Comparison of ENCODE assay signal across 19 mouse cellular contexts in the genomic region with DNA sequence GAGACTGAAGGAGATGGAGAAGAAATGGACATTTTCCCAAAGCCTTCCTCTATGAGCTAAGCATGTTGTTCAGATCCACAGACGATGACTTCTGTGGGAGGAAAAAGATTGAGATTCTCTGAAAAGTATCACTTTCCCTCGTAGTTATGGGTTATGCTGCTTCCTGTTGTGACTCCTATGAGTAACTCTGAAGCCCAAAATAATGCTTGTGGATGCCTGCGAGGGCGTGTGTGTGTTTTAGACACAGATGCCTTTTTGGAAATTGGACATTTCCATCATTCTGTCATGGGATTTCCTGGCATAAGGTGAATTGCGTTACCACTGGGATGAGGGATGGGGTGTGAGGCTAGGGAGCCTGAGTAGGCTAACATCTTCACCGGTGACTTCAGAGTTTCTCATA.
DNase-seq lines count a peak whose midpoint lies in the region; ATAC-seq lines count a peak whose summit lies in the region.
"Had no signal": no experiment of that assay in that cellular context is flagged by ENCODE, and none has a peak within 500 bp of the region (broad histone marks: within the 10 kb centered on the region; RNA-seq: fewer than 3 reads in every experiment).

No protein-coding gene starts in this region.

- H3K4me1 ChIP-seq in hindbrain, embryonic 16.5 days (ENCODE audit: control insufficient read depth, insufficient read depth, low read depth, low read length) = peaks cover 7% of the 10 kb centered on the region
- H3K4me1 ChIP-seq: embryonic facial prominence, embryonic 10.5 days; embryonic facial prominence, embryonic 12.5 days had no signal

- no peaks in the 10 kb centered on the region for H3K9me3 ChIP-seq in hindbrain, embryonic 16.5 days (ENCODE audit: control insufficient read depth, low read length)
- H3K9me3 ChIP-seq: embryonic facial prominence, embryonic 10.5 days; embryonic facial prominence, embryonic 12.5 days; forebrain, embryonic 13.5 days; forebrain, embryonic 15.5 days had no signal

- ATAC-seq in hindbrain, embryonic 16.5 days = no peak
- ATAC-seq: forebrain, embryonic 13.5 days; forebrain, embryonic 15.5 days had no signal

- H3K4me3 ChIP-seq in hindbrain, embryonic 16.5 days (ENCODE audit: low read length) = no peak overlapping the region
- H3K4me3 ChIP-seq: embryonic facial prominence, embryonic 10.5 days; embryonic facial prominence, embryonic 12.5 days; forebrain, embryonic 13.5 days; forebrain, embryonic 15.5 days had no signal

- no peaks in the 10 kb centered on the region for H3K27me3 ChIP-seq in hindbrain, embryonic 16.5 days (replicated peaks; ENCODE audit: control insufficient read depth, insufficient read depth, low read length)
- H3K27me3 ChIP-seq: embryonic facial prominence, embryonic 12.5 days; forebrain, embryonic 13.5 days; forebrain, embryonic 15.5 days had no signal

- H3K4me2 ChIP-seq in hindbrain, embryonic 16.5 days (ENCODE audit: low read length) = no peak overlapping the region
- H3K4me2 ChIP-seq: embryonic facial prominence, embryonic 12.5 days; forebrain, embryonic 13.5 days; forebrain, embryonic 15.5 days had no signal

- no peak overlapping the region for H3K27ac ChIP-seq in hindbrain, embryonic 16.5 days (ENCODE audit: low read depth, low read length)
- H3K27ac ChIP-seq: embryonic facial prominence, embryonic 10.5 days; embryonic facial prominence, embryonic 12.5 days; forebrain, embryonic 13.5 days; forebrain, embryonic 15.5 days had no signal

- peak; percentile 12 to 24 for DNase-seq in left cerebral cortex, adult 18-20 months (ENCODE audit: low spot score in 2 of 2)
- DNase-seq in left cerebral cortex, adult 11 months (ENCODE audit: low spot score) = no peak
- peak; percentile 21 to 27 for DNase-seq in right cerebral cortex, adult 2 months (ENCODE audit: low spot score in 2 of 2)
- no peak for DNase-seq in right cerebral cortex, postnatal 25 days
- DNase-seq in brain, adult 2 months (ENCODE audit: low read depth, low spot score) = peak; percentile 74
- DNase-seq in telencephalon, adult 2 months (ENCODE audit: low read depth, low spot score) = peak; percentile 58
- DNase-seq: adrenal gland, adult 2 months; adrenal gland, postnatal 10 days; adrenal gland, postnatal 25 days; cerebellum, adult 11-12 months; cerebellum, adult 2 months; cerebellum, adult 9-10 months; cerebellum, postnatal 10 days; cerebellum, postnatal 25 days had no signal

- H3K36me3 ChIP-seq in hindbrain, embryonic 16.5 days (ENCODE audit: control insufficient read depth, insufficient read depth, low read length) = no peaks in the 10 kb centered on the region
- H3K36me3 ChIP-seq: embryonic facial prominence, embryonic 10.5 days; embryonic facial prominence, embryonic 12.5 days; forebrain, embryonic 15.5 days had no signal

- WGBS in hindbrain, embryonic 16.5 days = 88% methylated on average over 6 of the region's 6 CpGs

- H3K9ac ChIP-seq in hindbrain, embryonic 16.5 days (ENCODE audit: low read depth, low read length) = no peak overlapping the region
- H3K9ac ChIP-seq: embryonic facial prominence, embryonic 12.5 days; forebrain, embryonic 13.5 days; forebrain, embryonic 15.5 days had no signal

Comparison
In these comparisons a context has a peak if more than half of its experiments do, and no peak if none do; other contexts are left out.
1. DNase-seq: peak in left cerebral cortex, adult 18-20 months (2 of 2), right cerebral cortex, adult 2 months (2 of 2), brain, adult 2 months (single experiment) and telencephalon, adult 2 months (single experiment); none in left cerebral cortex, adult 11 months (single experiment) and right cerebral cortex, postnatal 25 days (single experiment).